Mouse (Mus musculus): Measurements from ENCODE around the gene Ttc7b.

GRCm38 (mm10) chr12:100455453-100455852 is 65.2 kb downstream of the Ttc7b start:
- TF ChIP-seq POLR2A (IDR thresholded peaks at IDR 0.05; ENCODE audit: low read depth, low read length) = no peak
- TF ChIP-seq CTCF (IDR thresholded peaks at IDR 0.05; ENCODE audit: extremely low read depth, insufficient read depth, insufficient read length, insufficient replicate concordance) = no peak

All from spleen, adult 2 months (tissue).